Mouse (Mus musculus) hematopoietic stem cell, adult 5-6 weeks (primary cell): Measurements from ENCODE around the gene Heatr6. TPM values are rescaled to one million over a fixed set of nuclear protein-coding genes. Genes with fewer than 3 reads are reported as not detected.

Experiments
- ATAC-seq, 2 experiments: fragments of 125-278 bp in 1 of 2; replicated peaks in 1 of 2; 2 replicates each; pipeline ENCODE4 v1.8.0; 2016 to 2017; ENCODE audit warnings: inconsistent platforms in 2 of 2, mild to moderate bottlenecking in 2 of 2, moderate number of reproducible peaks in 2 of 2, low read depth in 1 of 2, moderate TSS enrichment in 1 of 2; ENCODE audit not compliant: low FRiP score in 2 of 2, poor library complexity in 2 of 2, severe bottlenecking in 2 of 2, insufficient read depth in 1 of 2, low TSS enrichment in 1 of 2
- total RNA-seq: library from RNA; stranded (forward); fragments of 172-1452, 232-1000 nt; gene quantifications from 2 replicates; pipeline ENCODE4 v1.2.3, GENCODE M21; 2017

Gene Heatr6
- total RNA-seq, 1 experiment from 2014 or later = 16.0 TPM

DNA sequence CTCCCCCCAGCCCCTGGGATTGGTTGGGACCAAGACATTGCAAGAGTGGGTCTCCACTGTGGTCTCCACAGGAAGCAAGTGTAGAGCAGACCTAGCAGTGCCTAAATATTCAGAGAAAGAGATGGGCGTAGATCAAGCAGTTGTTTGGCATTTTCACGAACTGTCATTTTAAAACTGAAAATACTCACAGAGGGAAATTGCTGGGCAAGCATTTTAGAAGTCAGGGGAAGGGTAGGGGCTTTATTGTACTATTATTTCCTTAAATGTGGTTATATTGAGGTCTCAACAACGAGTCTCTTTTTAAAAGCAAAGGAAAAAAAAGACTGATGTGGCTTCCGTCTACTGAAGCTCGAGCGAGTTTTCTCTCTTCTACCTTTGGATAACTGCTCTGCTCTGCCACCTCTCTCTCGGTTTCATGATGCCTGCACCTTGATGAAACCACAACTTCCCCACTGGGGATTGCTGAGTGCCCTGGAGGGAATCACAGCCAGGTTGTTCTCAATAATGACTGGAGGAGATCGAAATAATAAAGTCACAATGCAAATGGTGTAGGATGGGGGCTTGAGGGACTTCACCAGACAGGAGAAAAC, 75.2 kb downstream of the Heatr6 start:
- ATAC-seq = no peak

GRCm38 (mm10) chr11:83832389-83832788, 78.9 kb downstream of the Heatr6 start:
- ATAC-seq = peak; percentile 51 to 57; a peak in 2 of 4 replicates

Other genes starting within 250 kb of the Heatr6 start
- gene Heatr9, start 231.5 kb upstream of the Heatr6 start, total RNA-seq = not detected in 2 replicates
- 4.7 and 5.3 TPM in 2 replicates for gene Ccl5, start 223.2 kb upstream of the Heatr6 start, total RNA-seq
- 37.3 and 43.8 TPM in 2 replicates for gene Ccl9, start 175.1 kb upstream of the Heatr6 start, total RNA-seq
- gene Ccl6, start 160.6 kb upstream of the Heatr6 start, total RNA-seq = 6.3 and 33.4 TPM in 2 replicates
- 9.7 TPM in 1 of 2 replicates, not detected in the other for gene Rpl9-ps1, start 108.1 kb upstream of the Heatr6 start, total RNA-seq
- 333 and 445 TPM in 2 replicates for gene Ccl3, start 104.3 kb upstream of the Heatr6 start, total RNA-seq
- gene Ccl4, start 91.1 kb upstream of the Heatr6 start, total RNA-seq = 160 and 215 TPM in 2 replicates
- gene Wfdc17, start 49.7 kb upstream of the Heatr6 start, total RNA-seq = 54.2 and 80.5 TPM in 2 replicates
- 6.6 and 15.4 TPM in 2 replicates for gene Wfdc18, start 44.7 kb upstream of the Heatr6 start, total RNA-seq
- gene Wfdc21, start 6.8 kb upstream of the Heatr6 start, total RNA-seq = 44.6 and 220 TPM in 2 replicates
- gene Hnf1b, start 96.4 kb downstream of the Heatr6 start, total RNA-seq = not detected in 2 replicates
- gene Ddx52, start 188.4 kb downstream of the Heatr6 start, total RNA-seq = 71.9 and 90.3 TPM in 2 replicates
- 17.0 and 18.2 TPM in 2 replicates for gene Synrg, start 210.7 kb downstream of the Heatr6 start, total RNA-seq